Mouse (Mus musculus): Measurements from ENCODE around the gene Palld. TPM values are rescaled to one million over a fixed set of nuclear protein-coding genes. Genes with fewer than 3 reads are reported as not detected.

Gene Palld
- polyA plus RNA-seq, 1 experiment from 2014 or later = 62.3 TPM

GRCm38 (mm10) chr8:61920389-61920788 is 17.9 kb upstream of the Palld start:
- peak; percentile 50; the same call in 1 of the 2 replicates for ATAC-seq
- 45% methylated on average over 7 of the region's 7 CpGs for WGBS
- H3K9ac ChIP-seq (ENCODE audit: low read depth, low read length) = no peak overlapping the region

GRCm38 (mm10) chr8:61919145-61919788 is 16.8 kb upstream of the Palld start:
- Histone ChIP-seq H3K27ac (ENCODE audit: low read depth, low read length) (no peak overlapping the region), H3K4me1 (replicated peaks; ENCODE audit: control insufficient read depth, insufficient read depth, low read length) (no peaks in the 10 kb centered on the region), H3K9me3 (ENCODE audit: control insufficient read depth) (no peaks in the 10 kb centered on the region), H3K4me2 (replicated peaks; ENCODE audit: low read depth) (no peak overlapping the region), H3K36me3 (ENCODE audit: control insufficient read depth, insufficient read depth) (no peaks in the 10 kb centered on the region), H3K27me3 (replicated peaks; ENCODE audit: control insufficient read depth, insufficient read depth, low read length) (no peaks in the 10 kb centered on the region), H3K4me3 (ENCODE audit: low read depth, low read length) (no peak overlapping the region), H3K9ac (ENCODE audit: low read depth, low read length) (no peak overlapping the region)
- ATAC-seq = no peak
- 91% methylated on average over 2 of the region's 2 CpGs for WGBS
- no peak for TF ChIP-seq CTCF (IDR thresholded peaks at IDR 0.05; ENCODE audit: low read depth)

More at GRCm38 (mm10) chr8:61920389-61920788, 17.9 kb upstream of the Palld start:
- no peak overlapping the region for H3K27ac ChIP-seq (ENCODE audit: low read depth, low read length)
- no peaks in the 10 kb centered on the region for H3K36me3 ChIP-seq (ENCODE audit: control insufficient read depth, insufficient read depth)
- no peaks in the 10 kb centered on the region for H3K4me1 ChIP-seq (replicated peaks; ENCODE audit: control insufficient read depth, insufficient read depth, low read length)
- H3K4me3 ChIP-seq (ENCODE audit: low read depth, low read length) = no peak overlapping the region
- no peak overlapping the region for H3K4me2 ChIP-seq (replicated peaks; ENCODE audit: low read depth)
- no peaks in the 10 kb centered on the region for H3K27me3 ChIP-seq (replicated peaks; ENCODE audit: control insufficient read depth, insufficient read depth, low read length)
- H3K9me3 ChIP-seq (ENCODE audit: control insufficient read depth) = no peaks in the 10 kb centered on the region
- TF ChIP-seq CTCF (IDR thresholded peaks at IDR 0.05; ENCODE audit: low read depth) = no peak

GRCm38 (mm10) chr8:61917287-61917686 is 14.8 kb upstream of the Palld start:
- no peak overlapping the region for H3K9ac ChIP-seq (ENCODE audit: low read depth, low read length)
- no peaks in the 10 kb centered on the region for H3K36me3 ChIP-seq (ENCODE audit: control insufficient read depth, insufficient read depth)
- no peaks in the 10 kb centered on the region for H3K27me3 ChIP-seq (replicated peaks; ENCODE audit: control insufficient read depth, insufficient read depth, low read length)
- no peak for ATAC-seq
- no peak overlapping the region for H3K4me3 ChIP-seq (ENCODE audit: low read depth, low read length)
- no peak overlapping the region for H3K27ac ChIP-seq (ENCODE audit: low read depth, low read length)
- no peaks in the 10 kb centered on the region for H3K9me3 ChIP-seq (ENCODE audit: control insufficient read depth)
- H3K4me1 ChIP-seq (replicated peaks; ENCODE audit: control insufficient read depth, insufficient read depth, low read length) = no peaks in the 10 kb centered on the region
- H3K4me2 ChIP-seq (replicated peaks; ENCODE audit: low read depth) = no peak overlapping the region
- TF ChIP-seq CTCF (IDR thresholded peaks at IDR 0.05; ENCODE audit: low read depth) = no peak
- WGBS = 63% methylated on average over 4 of the region's 4 CpGs

- Histone ChIP-seq H3K27ac (ENCODE audit: low read depth, low read length) (no peak overlapping the region), H3K9ac (ENCODE audit: low read depth, low read length) (no peak overlapping the region), H3K4me2 (replicated peaks; ENCODE audit: low read depth) (no peak overlapping the region), H3K4me1 (replicated peaks; ENCODE audit: control insufficient read depth, insufficient read depth, low read length) (no peaks in the 10 kb centered on the region), H3K9me3 (ENCODE audit: control insufficient read depth) (no peaks in the 10 kb centered on the region), H3K27me3 (replicated peaks; ENCODE audit: control insufficient read depth, insufficient read depth, low read length) (no peaks in the 10 kb centered on the region), H3K36me3 (ENCODE audit: control insufficient read depth, insufficient read depth) (no peaks in the 10 kb centered on the region), H3K4me3 (ENCODE audit: low read depth, low read length) (no peak overlapping the region)
- no peak for TF ChIP-seq CTCF (IDR thresholded peaks at IDR 0.05; ENCODE audit: low read depth)
- 66% methylated on average over 9 of the region's 9 CpGs for WGBS
- no peak for ATAC-seq
Measured at GRCm38 (mm10) chr8:61913957-61914356, 11.5 kb upstream of the Palld start.

- Histone ChIP-seq H3K9ac (ENCODE audit: low read depth, low read length) (no peak overlapping the region), H3K9me3 (ENCODE audit: control insufficient read depth) (no peaks in the 10 kb centered on the region), H3K36me3 (ENCODE audit: control insufficient read depth, insufficient read depth) (no peaks in the 10 kb centered on the region), H3K4me1 (replicated peaks; ENCODE audit: control insufficient read depth, insufficient read depth, low read length) (no peaks in the 10 kb centered on the region), H3K27me3 (replicated peaks; ENCODE audit: control insufficient read depth, insufficient read depth, low read length) (no peaks in the 10 kb centered on the region), H3K4me2 (replicated peaks; ENCODE audit: low read depth) (no peak overlapping the region), H3K4me3 (ENCODE audit: low read depth, low read length) (no peak overlapping the region), H3K27ac (ENCODE audit: low read depth, low read length) (no peak overlapping the region)
- no peak for ATAC-seq
- no peak for TF ChIP-seq CTCF (IDR thresholded peaks at IDR 0.05; ENCODE audit: low read depth)
- WGBS = 93% methylated on average over 5 of the region's 5 CpGs
Measured at GRCm38 (mm10) chr8:61912817-61913216, 10.3 kb upstream of the Palld start.

GRCm38 (mm10) chr8:61909313-61909712 is 6.8 kb upstream of the Palld start:
- WGBS = 50% methylated on average over 3 of the region's 3 CpGs
- peak; percentile 97 for ATAC-seq
- Histone ChIP-seq H3K4me1 (replicated peaks; ENCODE audit: control insufficient read depth, insufficient read depth, low read length) (no peaks in the 10 kb centered on the region), H3K9me3 (ENCODE audit: control insufficient read depth) (no peaks in the 10 kb centered on the region), H3K27ac (ENCODE audit: low read depth, low read length) (peak overlapping the region; percentile 73), H3K27me3 (replicated peaks; ENCODE audit: control insufficient read depth, insufficient read depth, low read length) (no peaks in the 10 kb centered on the region), H3K4me2 (replicated peaks; ENCODE audit: low read depth) (peak overlapping the region; percentile 38), H3K9ac (ENCODE audit: low read depth, low read length) (no peak overlapping the region), H3K4me3 (ENCODE audit: low read depth, low read length) (no peak overlapping the region), H3K36me3 (ENCODE audit: control insufficient read depth, insufficient read depth) (no peaks in the 10 kb centered on the region)
- peak; percentile 40 for TF ChIP-seq CTCF (IDR thresholded peaks at IDR 0.05; ENCODE audit: low read depth)
